Mouse (Mus musculus): Measurements from ENCODE around the gene N6amt1.

The N6amt1 gene

GRCm38 (mm10) chr16:87387444-87387977 is 33.5 kb downstream of the N6amt1 start:
- DNase-seq (ENCODE audit: low spot score in 2 of 2) = no peak

- DNase-seq (ENCODE audit: low spot score in 2 of 2) = peak; percentile 23 to 33
These were observed 40.0 kb downstream of the N6amt1 start for GRCm38 (mm10) chr16:87393813-87394548.

GRCm38 (mm10) chr16:87405001-87405400 is 51.0 kb downstream of the N6amt1 start:
- peak; percentile 37 to 47 for DNase-seq (ENCODE audit: low spot score in 2 of 2)
